Mouse (Mus musculus): ENCODE measurements around the gene Pmfbp1. TPM values are rescaled to one million over a fixed set of nuclear protein-coding genes. Genes with fewer than 3 reads are reported as not detected.

The Pmfbp1 gene
- polyA plus RNA-seq, 1 experiment from 2014 or later = 0.05 TPM

DNA sequence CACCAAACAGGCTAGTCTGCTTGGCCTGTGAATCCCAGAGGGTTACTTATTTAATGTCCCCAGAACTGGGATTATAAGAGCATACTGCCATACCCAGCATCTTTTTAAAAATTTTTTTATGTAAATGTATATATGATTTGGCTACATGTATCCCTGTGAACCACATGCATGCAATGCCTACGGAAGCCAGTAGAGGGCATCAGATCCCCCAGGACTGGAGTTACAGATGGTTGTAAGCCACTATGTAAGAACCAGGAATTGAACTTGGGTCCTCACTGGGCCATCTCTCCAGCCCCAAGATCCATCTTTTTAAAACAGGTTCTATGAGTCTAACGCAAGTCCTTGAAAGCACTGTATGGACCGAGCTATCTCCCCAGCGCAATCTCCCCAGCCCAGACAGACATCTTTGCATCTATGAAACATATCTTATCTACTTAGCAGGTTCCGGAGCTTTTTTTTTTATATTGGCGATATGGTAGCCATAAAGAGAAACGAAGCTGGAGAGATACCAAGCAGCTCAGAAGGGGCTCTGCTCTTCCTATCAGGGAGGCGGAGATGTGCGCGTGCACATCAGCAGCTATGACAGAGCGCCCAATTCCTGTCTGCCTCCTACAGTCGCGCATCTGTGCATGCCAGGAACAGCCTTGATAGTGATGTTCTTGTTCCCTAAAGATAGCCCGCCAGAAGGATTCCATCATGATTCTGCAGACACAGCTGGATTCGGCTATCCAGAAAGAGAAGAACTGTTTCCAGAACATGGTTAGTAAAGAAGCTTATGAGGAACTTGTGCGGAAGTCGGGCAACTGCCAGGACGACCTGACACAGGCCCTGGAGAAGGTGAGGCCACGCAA is 41.5 kb downstream of the Pmfbp1 start:
- 83% methylated on average over 19 of the region's 19 CpGs for WGBS

DNA sequence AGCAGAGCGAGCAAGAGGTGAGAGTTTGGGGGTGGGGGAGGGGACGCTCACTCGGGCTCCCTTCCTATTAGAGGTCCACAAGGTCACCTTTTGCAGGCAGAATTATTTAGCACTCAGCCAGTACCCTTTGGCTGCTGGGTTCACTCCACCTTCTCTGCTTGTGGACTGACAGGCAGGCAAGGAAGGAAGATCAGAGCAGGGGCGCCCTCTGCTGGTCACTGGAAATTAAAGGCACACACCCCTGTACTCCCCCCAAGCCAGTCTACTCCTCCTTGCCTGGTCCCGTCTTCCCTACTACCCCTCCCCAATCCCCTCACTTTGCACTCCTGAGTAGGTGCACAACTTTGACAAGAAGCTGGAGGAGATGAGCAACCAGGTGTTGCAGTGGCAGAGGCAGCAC is 42.9 kb downstream of the Pmfbp1 start:
- ATAC-seq (replicated peaks; ENCODE audit: extremely low read depth, insufficient read depth, low FRiP score) = peak; percentile 74
- 4% methylated on average over 5 of the region's 5 CpGs for WGBS
- Histone ChIP-seq H3K36me3 (ENCODE audit: control insufficient read depth, insufficient read depth) (no peaks in the 10 kb centered on the region), H3K4me1 (ENCODE audit: control insufficient read depth, insufficient read depth, low read length) (peaks cover 3% of the 10 kb centered on the region), H3K27me3 (ENCODE audit: control insufficient read depth, insufficient read depth, low read length) (no peaks in the 10 kb centered on the region), H3K9ac (ENCODE audit: low read length) (peak overlapping the region; percentile 10; the same call in 1 of the 2 replicates), H3K4me2 (ENCODE audit: low read depth, low read length) (peak overlapping the region; percentile 55), H3K27ac (ENCODE audit: low read length) (no peak overlapping the region), H3K9me3 (replicated peaks; ENCODE audit: control insufficient read depth, low read length) (no peaks in the 10 kb centered on the region), H3K4me3 (ENCODE audit: low read length) (peak overlapping the region; percentile 26)

More for the DNA sequence above, 41.5 kb downstream of the Pmfbp1 start:
- H3K9ac ChIP-seq (ENCODE audit: low read length) = no peak overlapping the region
- no peak overlapping the region for H3K4me3 ChIP-seq (ENCODE audit: low read length)
- H3K4me1 ChIP-seq (ENCODE audit: control insufficient read depth, insufficient read depth, low read length) = peaks cover 3% of the 10 kb centered on the region
- no peaks in the 10 kb centered on the region for H3K27me3 ChIP-seq (ENCODE audit: control insufficient read depth, insufficient read depth, low read length)
- no peaks in the 10 kb centered on the region for H3K36me3 ChIP-seq (ENCODE audit: control insufficient read depth, insufficient read depth)
- H3K4me2 ChIP-seq (ENCODE audit: low read depth, low read length) = no peak overlapping the region
- ATAC-seq (replicated peaks; ENCODE audit: extremely low read depth, insufficient read depth, low FRiP score) = no peak
- no peaks in the 10 kb centered on the region for H3K9me3 ChIP-seq (replicated peaks; ENCODE audit: control insufficient read depth, low read length)
- H3K27ac ChIP-seq (ENCODE audit: low read length) = no peak overlapping the region

DNA sequence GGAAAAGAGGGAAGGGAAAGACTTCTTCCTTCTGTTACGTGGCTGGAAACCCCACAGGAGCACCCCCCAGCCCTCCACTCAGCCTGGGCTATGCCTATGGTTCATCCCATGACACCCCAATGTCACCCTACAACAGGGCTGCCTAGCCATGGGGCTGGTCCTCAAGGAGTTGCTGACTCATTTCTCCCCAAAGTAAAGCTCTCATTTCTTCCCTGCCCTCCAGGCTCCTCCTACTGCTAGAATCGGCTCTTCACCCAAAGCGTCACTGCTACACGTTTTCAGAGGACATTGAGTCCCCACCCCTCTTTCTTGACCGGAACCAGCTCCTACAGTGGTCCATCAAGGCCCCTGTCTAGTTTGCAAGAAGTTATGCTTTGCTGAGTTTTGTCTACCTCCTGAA is 48.3 kb downstream of the Pmfbp1 start:
- H3K4me2 ChIP-seq (ENCODE audit: low read depth, low read length) = no peak overlapping the region
- H3K27ac ChIP-seq (ENCODE audit: low read length) = no peak overlapping the region
- no peak overlapping the region for H3K4me3 ChIP-seq (ENCODE audit: low read length)
- no peaks in the 10 kb centered on the region for H3K9me3 ChIP-seq (replicated peaks; ENCODE audit: control insufficient read depth, low read length)
- H3K36me3 ChIP-seq (ENCODE audit: control insufficient read depth, insufficient read depth) = peaks cover 5% of the 10 kb centered on the region; the same call in 1 of the 2 replicates
- no peak for ATAC-seq (replicated peaks; ENCODE audit: extremely low read depth, insufficient read depth, low FRiP score)
- 64% methylated on average over 5 of the region's 5 CpGs for WGBS
- no peak overlapping the region for H3K9ac ChIP-seq (ENCODE audit: low read length)
- H3K4me1 ChIP-seq (ENCODE audit: control insufficient read depth, insufficient read depth, low read length) = no peaks in the 10 kb centered on the region
- no peaks in the 10 kb centered on the region for H3K27me3 ChIP-seq (ENCODE audit: control insufficient read depth, insufficient read depth, low read length)

DNA sequence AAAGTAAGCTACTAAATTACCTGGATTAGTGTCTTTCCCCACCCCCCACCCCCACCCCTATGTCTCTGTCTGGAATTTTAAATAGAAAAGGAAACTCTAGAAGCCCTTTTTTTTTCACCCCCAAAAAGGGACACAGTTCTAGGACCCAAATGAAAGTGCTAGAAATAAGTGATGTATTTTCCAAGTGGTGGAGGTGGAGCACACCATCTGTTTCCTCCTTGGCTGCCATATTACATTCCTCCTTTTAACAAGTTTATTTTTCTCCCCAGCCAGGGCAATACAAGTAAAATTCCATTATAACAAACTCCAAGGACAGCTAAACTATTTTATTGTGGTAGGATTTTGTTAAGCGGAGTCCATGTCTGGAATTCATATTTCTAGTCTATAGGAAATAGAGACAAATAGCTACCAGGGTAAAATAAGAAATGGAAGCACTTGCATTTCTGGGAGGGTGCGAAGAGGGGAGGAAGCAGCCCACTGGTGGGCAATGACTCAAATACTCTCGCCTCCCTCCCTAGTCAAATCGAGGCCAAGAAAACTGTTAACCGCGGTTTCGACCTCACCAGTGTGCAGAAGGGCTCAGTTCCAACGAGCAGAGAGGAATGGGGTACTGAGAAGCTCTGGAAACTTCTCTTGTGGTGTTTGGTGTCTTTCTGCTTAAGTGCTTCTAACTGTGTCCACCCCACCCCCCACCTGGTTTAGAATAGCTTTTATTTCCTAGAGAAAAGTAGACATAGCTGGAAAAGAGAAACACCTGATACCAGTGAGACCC is 49.1 kb downstream of the Pmfbp1 start:
- H3K9me3 ChIP-seq (replicated peaks; ENCODE audit: control insufficient read depth, low read length) = no peaks in the 10 kb centered on the region
- WGBS = 75% methylated on average over 8 of the region's 8 CpGs
- no peak overlapping the region for H3K9ac ChIP-seq (ENCODE audit: low read length)
- no peaks in the 10 kb centered on the region for H3K4me1 ChIP-seq (ENCODE audit: control insufficient read depth, insufficient read depth, low read length)
- H3K4me2 ChIP-seq (ENCODE audit: low read depth, low read length) = no peak overlapping the region
- H3K4me3 ChIP-seq (ENCODE audit: low read length) = no peak overlapping the region
- no peak overlapping the region for H3K27ac ChIP-seq (ENCODE audit: low read length)
- peaks cover 13% of the 10 kb centered on the region for H3K36me3 ChIP-seq (ENCODE audit: control insufficient read depth, insufficient read depth)
- no peak for ATAC-seq (replicated peaks; ENCODE audit: extremely low read depth, insufficient read depth, low FRiP score)
- H3K27me3 ChIP-seq (ENCODE audit: control insufficient read depth, insufficient read depth, low read length) = no peaks in the 10 kb centered on the region

DNA sequence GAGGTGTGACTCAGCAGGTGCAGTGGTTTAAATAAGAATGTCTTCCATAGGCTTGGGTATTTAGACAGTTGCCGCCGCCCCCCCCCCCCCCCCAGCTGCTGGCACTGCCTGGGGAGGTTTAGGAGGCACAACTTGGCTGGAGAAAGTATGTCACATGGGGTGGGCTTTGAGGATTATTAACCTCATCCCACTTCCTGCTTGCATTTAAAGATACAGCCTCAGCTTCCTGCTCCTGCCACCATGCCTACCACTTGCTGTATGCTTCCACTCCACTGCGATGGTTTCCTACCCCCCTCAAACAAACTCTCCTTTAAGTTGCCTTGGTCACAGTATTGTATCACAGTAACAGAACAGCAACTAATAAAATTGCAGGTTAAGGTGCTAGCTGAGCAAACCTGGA is 50.2 kb downstream of the Pmfbp1 start:
- Histone ChIP-seq H3K4me3 (ENCODE audit: low read length) (no peak overlapping the region), H3K4me1 (ENCODE audit: control insufficient read depth, insufficient read depth, low read length) (no peaks in the 10 kb centered on the region), H3K9me3 (replicated peaks; ENCODE audit: control insufficient read depth, low read length) (no peaks in the 10 kb centered on the region), H3K36me3 (ENCODE audit: control insufficient read depth, insufficient read depth) (peaks cover 24% of the 10 kb centered on the region), H3K4me2 (ENCODE audit: low read depth, low read length) (no peak overlapping the region), H3K27me3 (ENCODE audit: control insufficient read depth, insufficient read depth, low read length) (no peaks in the 10 kb centered on the region), H3K27ac (ENCODE audit: low read length) (no peak overlapping the region), H3K9ac (ENCODE audit: low read length) (no peak overlapping the region)
- WGBS = 50% methylated on average over 3 of the region's 3 CpGs
- ATAC-seq (replicated peaks; ENCODE audit: extremely low read depth, insufficient read depth, low FRiP score) = peak; percentile 49

DNA sequence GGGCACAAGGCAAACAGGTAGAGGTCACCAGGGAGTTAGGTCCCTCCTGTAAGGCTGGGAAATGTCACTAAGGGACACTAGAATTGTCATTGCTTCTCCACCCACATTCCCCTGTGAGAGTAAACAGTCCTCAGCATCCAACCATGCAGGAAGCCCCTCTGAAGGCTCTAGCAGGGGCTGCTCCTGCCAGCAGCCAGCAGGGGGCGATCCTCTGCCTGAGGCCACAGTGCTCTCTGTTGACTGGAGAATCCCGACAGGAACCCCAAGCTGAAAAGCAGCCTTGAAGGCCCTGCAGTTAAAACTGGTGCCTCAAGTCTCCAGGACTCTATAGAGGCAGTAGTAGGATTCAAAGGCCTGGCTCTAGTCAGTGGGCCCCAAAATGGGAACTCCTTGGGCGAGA is 57.8 kb downstream of the Pmfbp1 start:
- Histone ChIP-seq H3K36me3 (ENCODE audit: control insufficient read depth, insufficient read depth) (peaks cover 95% of the 10 kb centered on the region), H3K9ac (ENCODE audit: low read length) (no peak overlapping the region), H3K9me3 (replicated peaks; ENCODE audit: control insufficient read depth, low read length) (no peaks in the 10 kb centered on the region), H3K27me3 (ENCODE audit: control insufficient read depth, insufficient read depth, low read length) (no peaks in the 10 kb centered on the region), H3K4me1 (ENCODE audit: control insufficient read depth, insufficient read depth, low read length) (no peaks in the 10 kb centered on the region), H3K4me3 (ENCODE audit: low read length) (no peak overlapping the region), H3K4me2 (ENCODE audit: low read depth, low read length) (no peak overlapping the region), H3K27ac (ENCODE audit: low read length) (no peak overlapping the region)
- ATAC-seq (replicated peaks; ENCODE audit: extremely low read depth, insufficient read depth, low FRiP score) = no peak
- 40% methylated on average over 3 of the region's 3 CpGs for WGBS

DNA sequence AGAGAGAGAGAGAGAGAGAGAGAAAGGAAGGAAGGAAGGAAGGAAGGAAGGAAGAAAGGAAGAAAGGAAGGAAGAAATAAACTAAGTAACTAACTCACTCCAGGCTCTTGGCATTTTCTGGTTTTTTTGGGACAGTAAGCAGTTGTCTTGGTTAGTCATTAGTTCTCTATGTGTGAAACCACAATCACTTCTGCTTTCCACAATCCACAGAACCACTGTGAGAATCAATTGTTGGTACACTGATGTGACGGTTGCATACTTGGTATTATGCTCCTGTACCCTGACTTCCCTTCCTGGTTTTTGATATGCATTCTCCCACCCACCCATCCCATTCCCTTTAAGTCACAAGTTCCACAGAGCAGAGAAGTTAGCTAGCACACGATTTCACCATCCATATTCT is 70.1 kb downstream of the Pmfbp1 start:
- 68% methylated on average over 2 of the region's 2 CpGs for WGBS
- H3K4me2 ChIP-seq (ENCODE audit: low read depth, low read length) = 0 out of 2 replicates have a peak overlapping the region, but pooled peaks have one; percentile 79
- no peak for ATAC-seq (replicated peaks; ENCODE audit: extremely low read depth, insufficient read depth, low FRiP score)
- no peak overlapping the region for H3K27ac ChIP-seq (ENCODE audit: low read length)
- H3K4me1 ChIP-seq (ENCODE audit: control insufficient read depth, insufficient read depth, low read length) = peaks cover 14% of the 10 kb centered on the region
- H3K27me3 ChIP-seq (ENCODE audit: control insufficient read depth, insufficient read depth, low read length) = no peaks in the 10 kb centered on the region
- peaks cover 35% of the 10 kb centered on the region for H3K36me3 ChIP-seq (ENCODE audit: control insufficient read depth, insufficient read depth)
- no peaks in the 10 kb centered on the region for H3K9me3 ChIP-seq (replicated peaks; ENCODE audit: control insufficient read depth, low read length)
- no peak overlapping the region for H3K4me3 ChIP-seq (ENCODE audit: low read length)
- H3K9ac ChIP-seq (ENCODE audit: low read length) = no peak overlapping the region

DNA sequence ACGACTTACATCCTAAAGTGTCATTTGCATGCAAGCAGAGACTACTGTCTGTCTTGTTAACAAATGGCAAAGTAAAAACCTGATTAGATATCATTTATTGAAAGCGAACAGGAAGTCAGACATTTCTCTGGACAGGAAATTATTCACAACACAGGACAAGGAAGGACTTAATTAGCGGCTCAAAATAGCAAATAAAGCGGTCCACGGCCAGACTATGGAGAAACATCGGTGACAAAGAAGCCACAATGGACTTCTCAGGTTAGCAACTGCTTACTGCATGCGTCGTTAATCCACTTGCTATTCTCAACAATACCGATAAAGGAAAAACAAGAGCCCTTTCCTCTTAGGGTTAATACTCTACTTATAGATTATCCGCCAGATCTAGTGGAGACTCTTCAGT is 70.9 kb downstream of the Pmfbp1 start:
- peak overlapping the region; percentile 79 for H3K4me2 ChIP-seq (ENCODE audit: low read depth, low read length)
- H3K4me1 ChIP-seq (ENCODE audit: control insufficient read depth, insufficient read depth, low read length) = peaks cover 14% of the 10 kb centered on the region
- H3K9ac ChIP-seq (ENCODE audit: low read length) = peak overlapping the region; percentile 97
- no peak for ATAC-seq (replicated peaks; ENCODE audit: extremely low read depth, insufficient read depth, low FRiP score)
- 5% methylated on average over 10 of the region's 10 CpGs for WGBS
- no peaks in the 10 kb centered on the region for H3K27me3 ChIP-seq (ENCODE audit: control insufficient read depth, insufficient read depth, low read length)
- H3K27ac ChIP-seq (ENCODE audit: low read length) = peak overlapping the region; percentile 96
- peak overlapping the region; percentile 96 for H3K4me3 ChIP-seq (ENCODE audit: low read length)
- H3K9me3 ChIP-seq (replicated peaks; ENCODE audit: control insufficient read depth, low read length) = no peaks in the 10 kb centered on the region
- H3K36me3 ChIP-seq (ENCODE audit: control insufficient read depth, insufficient read depth) = peaks cover 32% of the 10 kb centered on the region
